Mouse (Mus musculus) midbrain, embryonic 13.5 days (tissue): Measurements from ENCODE around the gene Akap8. TPM values are rescaled to one million over a fixed set of nuclear protein-coding genes. Genes with fewer than 3 reads are reported as not detected.

ENCODE experiments used
- polyA plus RNA-seq: library from polyadenylated mRNA; unstranded; fragments of >200 nt; fragmentation: Nextera tagmentation; extraction: Ambion mirVana; gene quantifications from 2 replicates; pipeline ENCODE4 v1.2.1, GENCODE M21; 2015

The Akap8 gene
- polyA plus RNA-seq, 1 experiment from 2014 or later = 121 TPM

Other genes with a start within 250 kb of the Akap8 start
- 9.7 and 13.2 TPM in 2 replicates for gene Notch3, start 154.4 kb downstream of the Akap8 start, polyA plus RNA-seq
- gene Ephx3, start 131.7 kb downstream of the Akap8 start, polyA plus RNA-seq = 0.17 and 0.23 TPM in 2 replicates
- gene Brd4, start 36.5 kb downstream of the Akap8 start, polyA plus RNA-seq = 90.2 and 95.8 TPM in 2 replicates
- gene Akap8l, start 29.4 kb upstream of the Akap8 start, polyA plus RNA-seq = 138 and 168 TPM in 2 replicates
- 33.7 and 36.4 TPM in 2 replicates for gene Wiz, start 68.2 kb upstream of the Akap8 start, polyA plus RNA-seq
- 0.54 TPM in 2 replicates for gene Rasal3, start 82.3 kb upstream of the Akap8 start, polyA plus RNA-seq
- gene Pglyrp2, start 102.9 kb upstream of the Akap8 start, polyA plus RNA-seq = not detected in 2 replicates
- gene Cyp4f39, start 131.5 kb upstream of the Akap8 start, polyA plus RNA-seq = 1.2 TPM in 2 replicates
- gene Cyp4f17, start 184.8 kb upstream of the Akap8 start, polyA plus RNA-seq = 13.0 and 13.8 TPM in 2 replicates
- 19.2 and 20.4 TPM in 2 replicates for gene Cyp4f16, start 215.3 kb upstream of the Akap8 start, polyA plus RNA-seq